Mouse (Mus musculus): ENCODE results near the gene Apoe. TPM values are rescaled to one million over a fixed set of nuclear protein-coding genes. Genes with fewer than 3 reads are reported as not detected.

Gene Apoe
- 3,083 TPM for polyA plus RNA-seq (2015; fragmentation: Illumina TruSeq; extraction: RNeasy Lipid Tissue Mini Kit (QIAGEN cat#74804); ENCODE audit: low read depth, low replicate concordance)

GRCm38 (mm10) chr7:19698907-19699826, at the start of gene Apoe:
TSS of gene Apoe (minus strand) at chr7:19699188.

GRCm38 (mm10) chr7:19715239-19716054, 16.5 kb upstream of the Apoe start, which contains the start of gene Tomm40:
TSS of gene Tomm40 (minus strand) at chr7:19715438.

DNA sequence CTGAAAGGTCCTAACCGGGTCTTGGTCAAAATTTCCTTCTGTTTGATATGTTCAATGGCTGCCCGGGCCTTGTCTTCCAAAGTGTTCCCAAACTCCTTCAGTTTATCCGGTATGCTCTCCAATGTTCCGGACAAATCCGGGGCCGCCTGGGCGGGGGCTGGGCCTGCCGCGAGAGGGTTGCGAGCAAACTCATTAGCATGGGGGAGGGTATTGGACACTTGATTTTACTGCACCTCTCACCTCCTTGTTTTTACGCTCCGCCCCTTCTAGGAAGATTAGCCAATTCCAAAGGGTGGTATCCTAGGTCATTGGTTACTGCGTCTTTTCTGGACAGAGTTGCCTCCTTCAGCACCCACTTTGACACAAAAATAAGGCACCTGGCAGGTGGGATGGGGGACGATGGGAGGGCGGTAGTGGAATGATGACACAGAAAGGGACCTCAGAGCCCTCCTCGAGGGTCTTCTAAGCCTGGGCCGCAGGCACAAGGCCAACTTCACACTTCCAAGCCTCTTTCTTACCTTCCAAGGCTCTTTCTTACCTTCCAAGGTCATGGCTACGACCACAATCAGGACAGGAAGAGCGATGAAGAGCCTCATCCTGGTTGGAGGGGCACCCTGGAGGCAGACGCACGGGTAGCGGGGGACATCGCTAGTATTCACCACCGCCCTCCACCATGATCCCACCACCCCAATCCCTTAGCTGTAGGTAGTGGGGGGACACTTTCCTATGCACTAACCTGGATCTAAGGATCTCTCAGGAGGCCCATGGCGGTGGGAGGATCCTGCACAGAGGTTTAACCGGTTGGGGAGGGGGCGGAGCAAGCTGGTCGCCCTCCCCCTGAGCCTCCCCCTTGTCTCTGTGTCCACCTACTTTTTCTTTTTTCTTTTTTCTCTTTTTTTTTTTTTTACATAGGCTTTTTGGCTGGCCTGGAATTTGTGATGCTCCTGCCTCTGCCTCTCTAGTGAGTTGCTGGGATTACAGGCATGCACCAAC, 6.8 kb downstream of the Apoe start, which contains the start of gene Apoc1:
Apoc1 (minus strand) TSS at position 788 of the 993 bp plus-strand sequence.

DNA sequence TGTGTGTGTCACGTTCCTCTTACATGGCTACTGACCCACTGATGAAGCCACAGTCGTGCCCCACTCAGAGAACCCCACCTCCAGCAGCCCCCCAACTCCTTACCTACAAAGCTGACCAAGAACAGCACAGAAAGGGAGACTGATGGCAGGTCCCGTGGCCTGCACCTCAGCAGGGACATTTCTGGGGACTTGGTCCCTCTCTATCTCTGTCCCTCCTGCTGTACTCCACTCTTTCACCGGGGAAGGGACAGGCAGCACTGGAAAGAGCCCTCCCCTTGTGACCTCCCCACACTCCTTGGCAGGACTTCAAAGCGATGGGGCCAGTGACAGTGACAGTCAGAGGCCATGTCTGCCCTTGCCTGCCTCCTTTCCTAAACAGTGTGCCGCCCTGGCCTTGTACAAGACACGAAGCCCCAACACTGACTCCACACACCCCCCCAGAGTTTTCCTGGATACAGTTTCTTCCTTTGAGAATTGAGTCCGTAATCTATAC, 17.7 kb downstream of the Apoe start, which contains the start of the genes Gm44805 and Apoc4:
Gm44805 (minus strand) TSS at position 222 of the 493 bp plus-strand sequence.
Apoc4 (minus strand) TSS at position 278 of the 493 bp plus-strand sequence.

DNA sequence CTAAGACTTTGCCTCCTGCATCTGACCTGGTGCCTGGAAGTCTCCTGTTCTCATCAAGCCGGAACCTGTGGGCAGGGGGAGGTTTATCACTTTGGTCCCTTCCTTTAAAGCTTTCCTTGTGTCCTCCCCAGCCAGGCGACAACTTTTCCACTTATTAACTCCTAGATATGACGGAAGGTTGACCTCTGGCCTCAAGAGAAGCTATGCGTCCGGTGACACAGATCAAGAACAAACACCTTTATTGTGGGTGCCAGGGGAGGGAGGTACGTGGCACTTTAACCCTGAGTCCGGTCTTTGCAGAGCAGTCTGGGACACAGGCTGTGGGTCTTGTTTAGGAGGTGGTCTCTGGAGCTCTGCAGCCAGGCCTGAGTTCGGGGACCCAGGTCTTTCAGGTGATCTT, 21.1 kb downstream of the Apoe start, which contains the start of gene Apoc2:
Apoc2 (minus strand) TSS at position 70 of the 400 bp plus-strand sequence.

DNA sequence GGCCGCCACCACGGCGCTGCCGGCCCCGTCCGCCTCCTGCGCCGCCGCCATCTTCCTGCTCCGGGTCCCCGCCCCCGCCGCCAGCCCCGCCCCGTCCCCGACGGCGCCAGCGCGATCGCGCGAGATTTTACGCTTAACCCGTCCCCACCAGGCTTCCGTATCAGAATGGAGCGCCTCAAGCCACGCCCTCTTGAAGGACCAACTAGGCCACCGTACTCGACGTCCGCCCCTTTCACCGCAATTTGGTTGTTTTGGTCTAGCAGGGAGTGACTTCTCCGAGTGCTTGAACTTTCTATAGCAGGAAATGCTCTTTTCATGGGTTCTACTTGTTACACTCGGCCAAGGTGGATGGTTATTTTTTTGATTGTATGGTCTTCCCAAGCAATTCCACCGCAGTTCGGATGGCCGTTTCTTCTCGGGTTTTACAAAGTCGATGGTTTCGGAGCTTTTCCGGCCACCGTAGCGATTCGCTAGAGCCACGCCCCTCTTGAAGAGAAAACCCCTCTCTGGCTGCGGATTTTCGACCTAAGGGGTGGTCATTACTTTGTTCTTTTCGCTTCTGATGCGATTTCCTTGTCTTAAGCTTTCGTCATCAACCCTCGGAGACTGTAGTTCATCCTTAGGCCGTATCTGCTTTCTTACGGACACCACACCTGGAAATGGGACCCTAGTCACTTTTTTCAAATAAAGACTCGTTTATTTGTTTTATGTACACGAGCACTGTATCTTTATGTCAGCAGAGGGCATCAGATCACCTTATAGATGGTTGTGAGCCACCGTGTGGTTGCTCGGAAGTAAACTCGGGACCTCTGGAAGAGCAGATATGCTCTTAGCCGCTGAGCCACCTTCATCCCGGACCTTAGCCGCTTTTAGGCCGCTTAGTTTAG, 33.8 kb downstream of the Apoe start, which contains the start of gene Clptm1:
Clptm1 (minus strand) TSS at position 79 of the 887 bp plus-strand sequence.

Other genes with a start within 250 kb of the Apoe start
- 41.6 TPM for gene Mark4, start 240.4 kb downstream of the Apoe start, polyA plus RNA-seq (2015; fragmentation: Illumina TruSeq; extraction: RNeasy Lipid Tissue Mini Kit (QIAGEN cat#74804); ENCODE audit: low read depth, low replicate concordance)
- gene Exoc3l2, start 235.9 kb downstream of the Apoe start, polyA plus RNA-seq (2015; fragmentation: Illumina TruSeq; extraction: RNeasy Lipid Tissue Mini Kit (QIAGEN cat#74804); ENCODE audit: low read depth, low replicate concordance), result 0.21 TPM
- gene Bloc1s3, start 190.8 kb downstream of the Apoe start, polyA plus RNA-seq (2015; fragmentation: Illumina TruSeq; extraction: RNeasy Lipid Tissue Mini Kit (QIAGEN cat#74804); ENCODE audit: low read depth, low replicate concordance), result 7.8 TPM
- 20.7 TPM for gene Trappc6a, start 190.8 kb downstream of the Apoe start, polyA plus RNA-seq (2015; fragmentation: Illumina TruSeq; extraction: RNeasy Lipid Tissue Mini Kit (QIAGEN cat#74804); ENCODE audit: low read depth, low replicate concordance)
- gene Nkpd1, start 181.3 kb downstream of the Apoe start, polyA plus RNA-seq (2015; fragmentation: Illumina TruSeq; extraction: RNeasy Lipid Tissue Mini Kit (QIAGEN cat#74804); ENCODE audit: low read depth, low replicate concordance), result 0.51 TPM
- 121 TPM for gene Ppp1r37, start 136.1 kb downstream of the Apoe start, polyA plus RNA-seq (2015; fragmentation: Illumina TruSeq; extraction: RNeasy Lipid Tissue Mini Kit (QIAGEN cat#74804); ENCODE audit: low read depth, low replicate concordance)
- gene Zfp296, start 121.9 kb downstream of the Apoe start, polyA plus RNA-seq (2015; fragmentation: Illumina TruSeq; extraction: RNeasy Lipid Tissue Mini Kit (QIAGEN cat#74804); ENCODE audit: low read depth, low replicate concordance), result 2.2 TPM
- 70.4 TPM for gene Gemin7, start 121.6 kb downstream of the Apoe start, polyA plus RNA-seq (2015; fragmentation: Illumina TruSeq; extraction: RNeasy Lipid Tissue Mini Kit (QIAGEN cat#74804); ENCODE audit: low read depth, low replicate concordance)
- 61.8 TPM for gene Clasrp, start 94.7 kb downstream of the Apoe start, polyA plus RNA-seq (2015; fragmentation: Illumina TruSeq; extraction: RNeasy Lipid Tissue Mini Kit (QIAGEN cat#74804); ENCODE audit: low read depth, low replicate concordance)
- 5.4 TPM for gene Relb, start 69.8 kb downstream of the Apoe start, polyA plus RNA-seq (2015; fragmentation: Illumina TruSeq; extraction: RNeasy Lipid Tissue Mini Kit (QIAGEN cat#74804); ENCODE audit: low read depth, low replicate concordance)
- gene Clptm1, start 34.2 kb downstream of the Apoe start, polyA plus RNA-seq (2015; fragmentation: Illumina TruSeq; extraction: RNeasy Lipid Tissue Mini Kit (QIAGEN cat#74804); ENCODE audit: low read depth, low replicate concordance), result 134 TPM
- gene Apoc2, start 21.2 kb downstream of the Apoe start, polyA plus RNA-seq (2015; fragmentation: Illumina TruSeq; extraction: RNeasy Lipid Tissue Mini Kit (QIAGEN cat#74804); ENCODE audit: low read depth, low replicate concordance), result not detected
- gene Gm44805, start 17.8 kb downstream of the Apoe start, polyA plus RNA-seq (2015; fragmentation: Illumina TruSeq; extraction: RNeasy Lipid Tissue Mini Kit (QIAGEN cat#74804); ENCODE audit: low read depth, low replicate concordance), result not detected
- not detected for gene Apoc4, start 17.7 kb downstream of the Apoe start, polyA plus RNA-seq (2015; fragmentation: Illumina TruSeq; extraction: RNeasy Lipid Tissue Mini Kit (QIAGEN cat#74804); ENCODE audit: low read depth, low replicate concordance)
- gene Apoc1, start 6.5 kb downstream of the Apoe start, polyA plus RNA-seq (2015; fragmentation: Illumina TruSeq; extraction: RNeasy Lipid Tissue Mini Kit (QIAGEN cat#74804); ENCODE audit: low read depth, low replicate concordance), result 12.2 TPM
- gene Tomm40, start 16.2 kb upstream of the Apoe start, polyA plus RNA-seq (2015; fragmentation: Illumina TruSeq; extraction: RNeasy Lipid Tissue Mini Kit (QIAGEN cat#74804); ENCODE audit: low read depth, low replicate concordance), result 89.9 TPM
- gene Nectin2, start 51.3 kb upstream of the Apoe start, polyA plus RNA-seq (2015; fragmentation: Illumina TruSeq; extraction: RNeasy Lipid Tissue Mini Kit (QIAGEN cat#74804); ENCODE audit: low read depth, low replicate concordance), result 7.5 TPM
- gene Bcam, start 71.8 kb upstream of the Apoe start, polyA plus RNA-seq (2015; fragmentation: Illumina TruSeq; extraction: RNeasy Lipid Tissue Mini Kit (QIAGEN cat#74804); ENCODE audit: low read depth, low replicate concordance), result 16.0 TPM
- not detected for gene Cblc, start 97.6 kb upstream of the Apoe start, polyA plus RNA-seq (2015; fragmentation: Illumina TruSeq; extraction: RNeasy Lipid Tissue Mini Kit (QIAGEN cat#74804); ENCODE audit: low read depth, low replicate concordance)
- gene Bcl3, start 123.6 kb upstream of the Apoe start, polyA plus RNA-seq (2015; fragmentation: Illumina TruSeq; extraction: RNeasy Lipid Tissue Mini Kit (QIAGEN cat#74804); ENCODE audit: low read depth, low replicate concordance), result 0.42 TPM
- 2.8 TPM for gene Gm19345, start 152.8 kb upstream of the Apoe start, polyA plus RNA-seq (2015; fragmentation: Illumina TruSeq; extraction: RNeasy Lipid Tissue Mini Kit (QIAGEN cat#74804); ENCODE audit: low read depth, low replicate concordance)
- not detected for gene Ceacam16, start 162.1 kb upstream of the Apoe start, polyA plus RNA-seq (2015; fragmentation: Illumina TruSeq; extraction: RNeasy Lipid Tissue Mini Kit (QIAGEN cat#74804); ENCODE audit: low read depth, low replicate concordance)
- gene Ceacam19, start 188.8 kb upstream of the Apoe start, polyA plus RNA-seq (2015; fragmentation: Illumina TruSeq; extraction: RNeasy Lipid Tissue Mini Kit (QIAGEN cat#74804); ENCODE audit: low read depth, low replicate concordance), result not detected
- gene Pvr, start 222.0 kb upstream of the Apoe start, polyA plus RNA-seq (2015; fragmentation: Illumina TruSeq; extraction: RNeasy Lipid Tissue Mini Kit (QIAGEN cat#74804); ENCODE audit: low read depth, low replicate concordance), result 11.7 TPM

All from brain, adult 10 weeks (tissue).